ENCODE assay signal across 8 mouse cellular contexts in genomic region chr15:85969707-85970153, GRCm38 (mm10).
DNase-seq lines count a peak whose midpoint lies in the region; ATAC-seq and TF ChIP-seq lines count a peak whose summit lies in the region.

No protein-coding gene starts in this region.

- peak; percentile 62 for ATAC-seq in forebrain, postnatal 0 days
- no peak for ATAC-seq in erythroblast, adult 5-6 weeks (replicated peaks; ENCODE audit: low FRiP score, poor library complexity, severe bottlenecking)

- no peak overlapping the region for H3K4me3 ChIP-seq in gastrocnemius, adult 2 months
- no peak overlapping the region for H3K4me3 ChIP-seq in forebrain, postnatal 0 days (ENCODE audit: low read depth, low read length)

- peak; percentile 43 for DNase-seq in gastrocnemius, adult 2 months
- no peak for DNase-seq in gastrocnemius, adult 18-20 months (ENCODE audit: low spot score)
- peak; percentile 30 for DNase-seq in R1 (ENCODE audit: low read depth, low spot score)
- peak; percentile 72 for DNase-seq in forebrain, postnatal 0 days
- peak; percentile 75 for DNase-seq in kidney, adult 11 months
- DNase-seq in lung, postnatal 4 days, result peak; percentile 80 to 87
- no peak for DNase-seq in right cerebral cortex, adult 18-20 months

- WGBS in forebrain, postnatal 0 days, result 43% methylated on average over 3 of the region's 3 CpGs

- no peak overlapping the region for H3K9ac ChIP-seq in forebrain, postnatal 0 days

- no peak overlapping the region for H3K4me2 ChIP-seq in forebrain, postnatal 0 days (ENCODE audit: low read depth)

- no peak for TF ChIP-seq CTCF in gastrocnemius, adult 2 months (IDR thresholded peaks at IDR 0.05)
- TF ChIP-seq CTCF in forebrain, postnatal 0 days (IDR thresholded peaks at IDR 0.05; ENCODE audit: low read depth), result no peak

- no peaks in the 10 kb centered on the region for H3K36me3 ChIP-seq in forebrain, postnatal 0 days (ENCODE audit: insufficient read depth)

- H3K27ac ChIP-seq in gastrocnemius, adult 2 months, result no peak overlapping the region
- H3K27ac ChIP-seq in forebrain, postnatal 0 days (ENCODE audit: low read depth, low read length), result no peak overlapping the region

- H3K9me3 ChIP-seq in forebrain, postnatal 0 days (ENCODE audit: low read length), result no peaks in the 10 kb centered on the region

- intact Hi-C loops in gastrocnemius, adult 2 months (cut with DNase I), result no loop called here

- H3K4me1 ChIP-seq in forebrain, postnatal 0 days (ENCODE audit: insufficient read depth), result no peaks in the 10 kb centered on the region

- H3K27me3 ChIP-seq in forebrain, postnatal 0 days (ENCODE audit: insufficient read depth, low read length), result no peaks in the 10 kb centered on the region

Comparison
In these comparisons a context has a peak if more than half of its experiments do, and no peak if none do; other contexts are left out.
1. DNase-seq: peak in gastrocnemius, adult 2 months (single experiment), R1 (single experiment), forebrain, postnatal 0 days (single experiment), kidney, adult 11 months (single experiment) and lung, postnatal 4 days (2 of 2); none in gastrocnemius, adult 18-20 months (single experiment) and right cerebral cortex, adult 18-20 months (single experiment).